Mouse (Mus musculus) urinary bladder, postnatal 4 days (tissue): ENCODE results near the gene Bysl.

Source experiments
- DNase-seq, 2 experiments: peaks; one replicate each; pipeline ENCODE4 v3.0.0; 2021 to 2022; ENCODE audit warnings: low spot score in 2 of 2

Gene Bysl

GRCm38 (mm10) chr17:47594183-47594968 lies 16.9 kb downstream of the Bysl start:
- DNase-seq, result peak in 1 of 2 experiments; percentile 32

GRCm38 (mm10) chr17:47593854-47594182 lies 17.5 kb downstream of the Bysl start:
- DNase-seq, result no peak

GRCm38 (mm10) chr17:47593215-47593853 lies 18.0 kb downstream of the Bysl start:
- peak; percentile 92 to 98 for DNase-seq

GRCm38 (mm10) chr17:47591073-47591472 lies 20.2 kb downstream of the Bysl start:
- no peak for DNase-seq

DNA sequence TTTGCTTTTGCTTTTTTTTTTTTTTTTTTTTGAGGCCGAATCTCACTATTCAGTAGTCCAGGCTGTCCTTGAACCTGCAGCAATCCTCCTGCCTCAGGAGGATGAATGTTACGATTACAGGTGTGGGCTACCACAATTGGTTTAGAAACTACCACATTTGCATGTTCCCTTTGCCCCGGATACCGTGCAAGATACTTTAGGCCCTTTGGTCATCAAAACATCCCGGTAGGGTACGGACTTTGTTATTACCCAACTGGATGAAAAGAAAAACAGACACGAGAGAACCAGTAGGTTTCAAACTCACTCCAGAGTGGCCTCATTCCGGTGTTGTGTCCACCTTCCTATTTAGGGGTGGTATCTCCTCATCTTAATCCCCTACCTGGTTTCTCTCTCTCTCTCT lies 22.8 kb downstream of the Bysl start:
- DNase-seq, result no peak

GRCm38 (mm10) chr17:47580962-47581361 lies 30.3 kb downstream of the Bysl start:
- no peak for DNase-seq

DNA sequence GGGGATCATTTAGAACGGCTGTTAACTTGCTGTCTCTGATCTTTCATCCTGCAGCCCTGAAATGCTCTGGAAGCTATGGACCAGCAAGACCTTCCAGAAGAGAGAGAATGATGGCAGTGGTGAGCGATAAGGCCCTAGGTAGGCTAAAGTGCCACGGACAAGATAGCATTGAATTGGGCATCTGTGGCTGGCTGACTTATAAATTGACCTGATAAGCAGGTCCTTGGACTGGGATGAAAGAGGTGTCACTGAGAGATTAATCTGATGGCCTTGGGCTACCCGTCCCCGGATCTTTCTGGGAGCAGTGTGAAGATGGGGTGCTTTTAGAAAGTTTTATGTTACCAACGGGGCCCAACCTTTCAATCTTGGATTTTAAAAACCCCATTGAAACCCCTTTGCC lies 32.6 kb downstream of the Bysl start:
- DNase-seq, result no peak

DNA sequence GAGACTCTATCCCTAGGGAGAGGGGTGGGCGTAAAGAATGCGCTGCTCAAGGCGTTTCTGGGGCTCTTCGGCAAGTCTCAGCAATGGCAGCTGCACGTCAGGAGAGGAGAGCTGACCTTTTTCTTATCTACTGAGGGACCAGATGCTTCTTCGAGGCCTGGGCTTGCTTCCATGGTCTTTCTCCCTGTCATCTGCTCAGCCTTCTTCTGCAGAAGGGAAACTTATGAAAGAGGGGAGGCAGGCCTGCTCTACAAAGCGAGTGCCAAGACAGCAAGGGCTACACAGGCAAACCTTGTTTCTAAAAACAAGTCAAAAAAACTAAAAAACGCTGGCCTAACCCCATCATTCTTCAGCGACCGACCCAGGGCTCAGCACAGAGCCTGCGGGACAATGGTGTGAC lies 36.5 kb downstream of the Bysl start:
- peak in 1 of 2 experiments; percentile 31 for DNase-seq

DNA sequence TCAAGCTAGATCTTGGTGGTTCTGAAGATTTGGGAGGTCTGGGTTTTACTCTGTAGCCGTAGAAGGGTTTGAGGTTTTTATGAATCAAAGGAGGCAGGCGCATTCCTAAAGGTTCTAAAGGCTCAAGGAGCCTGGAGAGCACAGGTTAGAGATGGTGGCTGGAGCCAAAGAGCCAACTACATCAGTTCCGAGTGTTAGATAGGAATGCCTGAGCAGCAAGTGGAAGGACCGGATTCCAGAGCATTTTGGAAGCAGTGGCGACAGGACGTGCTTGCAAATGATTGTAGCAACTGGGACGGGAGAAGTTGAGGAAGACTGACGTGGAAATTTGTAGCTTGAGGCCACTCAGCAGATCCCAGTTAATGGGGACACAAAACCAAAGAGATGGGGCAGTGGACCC lies 37.3 kb downstream of the Bysl start:
- DNase-seq, result no peak

DNA sequence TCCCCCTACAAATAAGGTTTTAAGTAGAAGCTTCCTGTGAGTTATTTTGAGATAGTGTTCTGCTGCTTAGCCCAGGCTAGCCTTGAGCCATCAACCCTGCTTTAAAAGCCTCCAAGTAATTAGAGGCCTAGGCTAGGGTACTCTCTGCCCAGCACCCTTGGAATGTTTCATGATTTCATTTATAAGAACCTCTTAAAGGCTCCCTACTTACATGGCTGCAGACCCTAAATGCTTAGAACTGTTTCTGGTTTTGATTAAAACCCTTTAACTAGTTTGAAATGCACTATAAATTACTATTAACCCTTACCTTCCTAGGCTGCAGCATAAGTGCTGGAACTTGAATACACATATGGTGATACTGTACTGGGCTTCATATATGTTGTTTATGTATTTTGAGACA lies 38.9 kb downstream of the Bysl start:
- no peak for DNase-seq

- DNase-seq, result no peak
Observed at GRCm38 (mm10) chr17:47571621-47572020, 39.7 kb downstream of the Bysl start.

- DNase-seq, result no peak
Observed at GRCm38 (mm10) chr17:47568951-47569527, 42.3 kb downstream of the Bysl start.

- DNase-seq, result no peak
Observed at GRCm38 (mm10) chr17:47568389-47568788, 42.9 kb downstream of the Bysl start.

DNA sequence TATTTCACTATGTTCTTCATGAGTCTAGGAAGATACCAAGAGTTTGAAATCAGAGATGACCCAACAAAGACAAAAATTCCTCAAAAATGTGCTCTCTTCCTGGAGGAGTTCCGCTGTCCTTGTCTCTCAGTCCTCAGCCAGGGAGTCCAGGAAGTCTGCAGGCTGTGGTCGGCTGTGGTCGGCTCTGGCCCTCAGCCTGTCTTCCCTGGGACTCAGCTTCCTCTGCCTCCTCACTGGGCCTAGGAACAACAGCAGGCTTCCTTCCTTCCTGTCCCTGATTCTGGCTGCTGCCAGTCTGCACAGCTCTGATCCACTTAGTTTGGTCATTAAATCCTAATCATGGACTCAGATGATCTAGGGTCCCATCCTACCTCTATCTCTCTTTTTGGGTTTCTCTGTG lies 44.0 kb downstream of the Bysl start:
- no peak for DNase-seq

- DNase-seq, result no peak
Observed at GRCm38 (mm10) chr17:47566133-47566532, 45.2 kb downstream of the Bysl start.

- no peak for DNase-seq
Observed at GRCm38 (mm10) chr17:47564612-47565011, 46.7 kb downstream of the Bysl start.

- no peak for DNase-seq
Observed at GRCm38 (mm10) chr17:47562875-47563274, 48.4 kb downstream of the Bysl start.

DNA sequence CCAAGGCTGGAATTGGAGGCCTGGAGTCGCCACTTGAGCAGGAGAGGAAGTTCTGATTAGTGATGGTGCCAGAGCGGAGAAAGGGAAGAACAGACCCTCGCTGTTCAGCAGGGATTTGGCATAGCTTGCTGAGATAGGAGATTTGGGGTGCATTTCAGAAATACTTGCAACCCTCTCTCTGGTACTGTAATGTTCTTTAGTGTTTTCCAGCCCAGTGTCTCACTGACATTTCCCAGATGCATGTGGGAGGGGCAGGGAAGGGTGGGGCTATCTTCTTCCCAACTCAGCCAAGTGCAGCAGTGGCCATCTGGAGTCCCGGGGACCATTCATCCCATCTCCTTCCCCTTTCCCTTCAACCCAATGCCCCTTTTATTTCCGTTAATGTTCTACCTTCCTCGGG lies 51.6 kb downstream of the Bysl start:
- peak in 1 of 2 experiments; percentile 26 for DNase-seq

DNA sequence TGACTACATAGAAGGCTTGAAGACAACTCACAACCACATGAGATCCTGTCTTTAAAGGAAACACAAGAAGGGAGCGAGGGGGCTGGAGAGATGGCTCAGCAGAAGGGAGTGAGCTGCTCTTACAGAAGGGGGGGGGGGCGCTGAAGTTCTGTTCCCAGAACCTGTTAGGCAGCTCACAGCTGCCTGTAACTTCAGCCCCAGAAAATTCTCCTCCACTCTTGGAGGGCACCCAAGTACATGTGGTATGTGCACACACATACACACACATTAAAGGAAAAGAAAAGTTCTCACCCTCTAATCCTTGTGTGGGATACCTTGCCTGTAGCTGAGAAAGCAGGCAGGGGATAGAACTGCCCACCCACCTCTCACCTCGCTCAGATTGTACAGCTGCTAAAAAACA lies 54.1 kb downstream of the Bysl start:
- DNase-seq, result no peak

DNA sequence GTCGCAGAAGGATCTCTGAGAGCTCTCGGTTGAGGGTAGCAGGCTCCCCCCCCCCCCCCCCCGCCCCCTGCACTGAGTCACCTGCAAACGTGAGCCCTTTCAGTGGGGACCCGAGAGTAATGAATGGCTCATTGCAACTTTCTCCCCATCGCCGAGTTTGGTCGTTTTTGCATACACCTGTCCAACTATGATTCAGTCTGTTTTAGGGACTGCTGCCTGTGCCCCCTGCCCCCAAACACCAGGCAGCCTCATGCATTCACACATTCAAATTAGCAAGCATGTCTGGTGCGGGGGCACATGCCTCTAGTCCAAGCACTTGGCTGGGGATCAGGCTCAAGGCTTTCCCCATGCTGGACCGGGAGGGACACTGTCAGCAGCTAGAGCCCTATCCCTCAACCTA lies 56.7 kb downstream of the Bysl start:
- DNase-seq, result no peak

DNA sequence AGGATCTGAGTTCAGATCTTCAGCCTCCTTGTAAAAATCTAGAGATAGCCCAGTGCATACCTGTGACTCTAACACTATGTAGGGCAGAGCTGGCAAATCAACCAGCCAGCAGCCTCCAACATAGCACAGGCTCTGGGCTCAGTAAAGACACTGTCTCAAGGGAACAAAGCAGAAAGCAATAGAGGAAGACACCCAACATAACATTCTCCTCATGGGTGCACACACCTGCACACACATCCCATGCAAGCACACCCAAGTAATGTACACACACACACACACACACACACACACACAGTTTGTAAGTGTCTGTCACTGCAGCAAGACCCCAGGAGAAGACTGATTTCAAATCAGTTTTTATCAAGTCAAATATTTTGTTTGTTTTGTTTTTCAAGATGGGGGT lies 58.3 kb downstream of the Bysl start:
- DNase-seq, result no peak

GRCm38 (mm10) chr17:47551049-47551448 lies 60.2 kb downstream of the Bysl start:
- DNase-seq, result no peak
